Mouse (Mus musculus): Measurements from ENCODE around the gene Ptpro. TPM values are rescaled to one million over a fixed set of nuclear protein-coding genes. Genes with fewer than 3 reads are reported as not detected.
"Not testable (repeated sequence)": the region's sequence is repeated elsewhere in the genome, so short reads cannot be mapped to it uniquely, and the experiment has no call there.

Gene Ptpro
- polyA plus RNA-seq, 1 experiment from 2014 or later, result 1.5 TPM

DNA sequence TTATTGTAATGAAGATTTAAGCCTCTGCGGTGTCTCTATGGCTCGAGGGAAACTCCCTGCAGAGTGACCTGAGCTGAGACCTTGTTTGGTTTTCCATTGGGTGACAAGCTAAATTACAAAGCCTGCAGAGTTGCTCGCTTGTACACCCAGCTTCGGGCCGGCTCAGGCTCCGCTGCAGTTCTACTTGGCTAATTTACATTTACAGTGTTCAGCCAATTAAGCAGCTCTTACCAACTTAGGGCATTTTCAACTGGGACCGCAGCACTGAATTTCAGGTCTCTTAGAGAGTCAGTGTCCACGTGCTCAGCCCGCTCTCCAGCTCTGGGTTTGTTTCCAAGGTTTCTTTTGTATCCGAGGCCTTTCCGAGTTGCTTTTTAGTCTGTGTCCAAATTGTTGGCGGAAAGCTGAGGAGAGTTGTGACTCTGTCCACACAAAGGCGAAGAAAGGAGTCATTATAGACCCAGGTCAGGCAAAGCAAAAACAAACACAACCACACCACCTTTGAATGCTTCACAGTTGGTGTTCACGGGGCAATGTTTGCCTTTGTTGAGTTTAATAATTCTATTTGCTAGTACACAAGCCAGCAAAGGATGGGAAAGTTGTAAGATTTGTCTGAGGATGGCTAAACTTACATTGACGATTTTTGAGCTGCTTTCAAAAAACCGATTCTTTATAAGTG lies 185.9 kb downstream of the Ptpro start:
- no peak overlapping the region for H3K4me3 ChIP-seq (ENCODE audit: low read depth, low read length)
- H3K9me3 ChIP-seq (replicated peaks; ENCODE audit: control insufficient read depth, low read length), result no peaks in the 10 kb centered on the region
- WGBS (ENCODE audit: insufficient replicate concordance), result 66% methylated on average over 16 of the region's 16 CpGs
- H3K4me2 ChIP-seq, result no peak overlapping the region
- H3K4me1 ChIP-seq (ENCODE audit: control insufficient read depth, insufficient read depth, low read length), result no peaks in the 10 kb centered on the region
- H3K36me3 ChIP-seq (ENCODE audit: control insufficient read depth, insufficient read depth, low read length), result no peaks in the 10 kb centered on the region
- no peak overlapping the region for H3K9ac ChIP-seq (ENCODE audit: low read depth, low read length)
- no peak overlapping the region for H3K27ac ChIP-seq (ENCODE audit: low read depth, low read length)
- H3K27me3 ChIP-seq (ENCODE audit: control insufficient read depth, insufficient read depth, low read length), result no peaks in the 10 kb centered on the region
- ATAC-seq (replicated peaks; ENCODE audit: insufficient number of reproducible peaks, low FRiP score, low TSS enrichment), result no peak

DNA sequence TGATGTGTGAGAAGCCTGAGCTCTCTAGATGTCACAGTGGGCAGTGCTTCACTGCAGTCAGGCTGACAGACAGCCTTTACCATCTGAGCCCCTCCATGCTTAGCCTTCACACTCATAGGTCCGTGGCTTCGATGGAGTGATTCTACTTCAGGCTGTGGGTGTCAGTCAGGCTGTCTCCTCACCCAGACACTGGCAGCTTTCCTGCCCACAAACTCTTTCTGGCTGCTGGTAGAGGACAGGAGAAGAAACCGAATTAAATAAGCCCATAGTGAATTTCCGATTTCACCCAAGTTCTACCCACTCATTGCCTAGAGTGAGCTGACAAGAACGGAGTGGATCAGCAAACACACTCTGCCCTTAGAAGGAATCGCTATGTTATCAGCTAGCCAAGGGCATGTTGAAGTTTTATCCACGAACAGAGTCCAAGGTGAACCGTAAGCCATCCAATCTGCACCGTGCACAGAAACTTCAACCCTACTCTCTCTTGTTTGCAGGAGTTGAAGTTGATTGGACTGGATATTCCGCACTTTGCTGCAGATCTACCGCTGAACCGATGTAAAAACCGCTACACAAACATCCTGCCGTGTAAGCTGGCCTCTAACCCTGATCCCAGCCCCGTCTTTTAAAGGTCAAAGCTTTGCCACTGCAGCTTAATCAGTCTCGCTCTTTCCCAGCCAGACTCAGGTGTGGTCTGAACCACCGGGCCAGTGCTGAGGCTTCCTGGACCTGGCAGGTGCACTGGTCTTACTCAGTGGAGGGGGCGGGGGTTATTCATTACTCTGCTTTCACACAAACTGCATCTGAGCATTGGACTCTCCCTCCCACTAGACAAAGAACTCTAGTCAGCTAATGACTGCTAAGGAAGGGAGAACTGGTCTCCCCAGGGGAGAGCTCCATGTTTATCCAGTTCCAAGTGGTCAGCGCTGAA lies 188.7 kb downstream of the Ptpro start:
- no peaks in the 10 kb centered on the region for H3K36me3 ChIP-seq (ENCODE audit: control insufficient read depth, insufficient read depth, low read length)
- WGBS (ENCODE audit: insufficient replicate concordance), result 60% methylated on average over 19 of the region's 19 CpGs
- H3K4me3 ChIP-seq (ENCODE audit: low read depth, low read length), result no peak overlapping the region
- 0 out of 2 replicates have a peak, but pooled peaks have one; percentile 39 for ATAC-seq (replicated peaks; ENCODE audit: insufficient number of reproducible peaks, low FRiP score, low TSS enrichment)
- H3K9me3 ChIP-seq (replicated peaks; ENCODE audit: control insufficient read depth, low read length), result no peaks in the 10 kb centered on the region
- no peaks in the 10 kb centered on the region for H3K27me3 ChIP-seq (ENCODE audit: control insufficient read depth, insufficient read depth, low read length)
- H3K27ac ChIP-seq (ENCODE audit: low read depth, low read length), result no peak overlapping the region
- no peaks in the 10 kb centered on the region for H3K4me1 ChIP-seq (ENCODE audit: control insufficient read depth, insufficient read depth, low read length)
- H3K4me2 ChIP-seq, result no peak overlapping the region
- H3K9ac ChIP-seq (ENCODE audit: low read depth, low read length), result no peak overlapping the region

DNA sequence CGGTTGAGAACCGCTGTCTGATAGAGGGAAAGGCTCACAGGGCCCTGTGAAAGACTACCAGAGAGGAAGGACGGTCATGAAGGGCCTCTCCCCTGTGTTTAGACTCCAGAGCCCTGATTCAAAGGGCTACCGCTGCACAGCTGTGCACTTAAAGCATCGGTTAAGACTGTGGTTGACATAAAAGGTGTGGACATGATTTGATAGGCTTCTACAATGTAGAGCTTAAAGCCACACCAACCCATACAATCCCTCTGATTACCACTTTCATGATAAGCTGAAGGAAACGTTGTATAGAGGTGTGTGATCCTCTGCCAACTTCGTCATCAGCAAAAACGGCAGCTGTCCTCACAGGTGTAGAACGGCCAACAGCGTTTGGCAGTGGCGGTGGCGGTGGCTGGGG lies 191.0 kb downstream of the Ptpro start:
- Histone ChIP-seq H3K9me3 (replicated peaks; ENCODE audit: control insufficient read depth, low read length) (no peaks in the 10 kb centered on the region), H3K4me2 (no peak overlapping the region), H3K27me3 (ENCODE audit: control insufficient read depth, insufficient read depth, low read length) (no peaks in the 10 kb centered on the region), H3K4me3 (ENCODE audit: low read depth, low read length) (no peak overlapping the region), H3K36me3 (ENCODE audit: control insufficient read depth, insufficient read depth, low read length) (no peaks in the 10 kb centered on the region), H3K4me1 (ENCODE audit: control insufficient read depth, insufficient read depth, low read length) (no peaks in the 10 kb centered on the region), H3K27ac (ENCODE audit: low read depth, low read length) (no peak overlapping the region), H3K9ac (ENCODE audit: low read depth, low read length) (no peak overlapping the region)
- no peak for ATAC-seq (replicated peaks; ENCODE audit: insufficient number of reproducible peaks, low FRiP score, low TSS enrichment)
- WGBS (ENCODE audit: insufficient replicate concordance), result 83% methylated on average over 12 of the region's 12 CpGs

DNA sequence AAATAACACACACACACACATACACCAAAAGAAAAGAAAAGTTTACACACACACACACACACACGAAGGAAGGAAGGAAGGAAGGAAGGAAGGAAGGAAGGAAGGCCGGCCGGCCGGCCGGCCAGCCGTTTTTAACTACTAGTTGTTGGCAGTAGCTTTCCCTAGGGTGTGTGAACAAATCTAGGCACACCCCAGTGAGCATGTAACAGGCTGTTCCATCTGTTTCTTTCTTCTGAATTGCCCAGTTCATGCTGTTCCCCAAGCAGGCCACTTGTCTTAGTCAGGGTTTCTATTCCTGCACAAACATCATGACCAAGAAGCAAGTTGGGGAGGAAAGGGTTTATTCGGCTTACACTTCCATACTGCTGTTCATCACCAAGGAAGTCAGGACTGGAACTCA lies 194.0 kb downstream of the Ptpro start:
- not testable (repeated sequence) for H3K4me2 ChIP-seq; H3K9ac ChIP-seq (ENCODE audit: low read depth, low read length); ATAC-seq (replicated peaks; ENCODE audit: insufficient number of reproducible peaks, low FRiP score, low TSS enrichment)

DNA sequence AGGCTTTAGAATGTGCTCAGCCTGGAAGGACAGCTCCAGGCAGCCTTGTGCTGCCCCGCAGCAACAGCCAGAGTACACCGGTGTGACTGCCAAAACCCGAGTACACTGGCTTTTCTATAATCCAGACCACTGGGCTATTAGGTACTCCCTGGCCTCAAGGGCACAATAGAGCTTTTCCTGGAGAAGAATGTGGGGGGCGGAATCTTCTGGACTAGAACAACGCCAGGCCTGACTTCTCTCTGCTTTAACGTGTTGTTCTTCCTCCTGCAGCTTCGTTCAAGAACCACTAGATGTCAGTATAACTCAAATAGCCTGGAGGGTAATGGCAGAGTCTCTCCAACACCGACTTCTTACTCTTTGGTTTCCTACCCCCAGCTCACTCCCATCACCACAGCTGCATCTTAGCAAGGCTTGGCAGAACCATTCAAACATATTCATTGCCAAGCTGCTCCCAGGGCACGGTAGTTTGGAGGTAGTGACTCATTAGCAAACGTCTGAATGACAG lies 203.5 kb downstream of the Ptpro start:
- H3K4me1 ChIP-seq (ENCODE audit: control insufficient read depth, insufficient read depth, low read length), result peaks cover 17% of the 10 kb centered on the region
- H3K9ac ChIP-seq (ENCODE audit: low read depth, low read length), result no peak overlapping the region
- WGBS (ENCODE audit: insufficient replicate concordance), result 14% methylated on average over 10 of the region's 10 CpGs
- no peak overlapping the region for H3K4me3 ChIP-seq (ENCODE audit: low read depth, low read length)
- H3K9me3 ChIP-seq (replicated peaks; ENCODE audit: control insufficient read depth, low read length), result no peaks in the 10 kb centered on the region
- H3K27ac ChIP-seq (ENCODE audit: low read depth, low read length), result no peak overlapping the region
- H3K27me3 ChIP-seq (ENCODE audit: control insufficient read depth, insufficient read depth, low read length), result no peaks in the 10 kb centered on the region
- peak; percentile 59; the same call in 1 of the 2 replicates for ATAC-seq (replicated peaks; ENCODE audit: insufficient number of reproducible peaks, low FRiP score, low TSS enrichment)
- H3K4me2 ChIP-seq, result peak overlapping the region; percentile 25
- no peaks in the 10 kb centered on the region for H3K36me3 ChIP-seq (ENCODE audit: control insufficient read depth, insufficient read depth, low read length)

More for the DNA sequence above, 194.0 kb downstream of the Ptpro start:
- not testable (repeated sequence) for H3K27me3 ChIP-seq (ENCODE audit: control insufficient read depth, insufficient read depth, low read length); H3K27ac ChIP-seq (ENCODE audit: low read depth, low read length); H3K9me3 ChIP-seq (replicated peaks; ENCODE audit: control insufficient read depth, low read length); H3K4me3 ChIP-seq (ENCODE audit: low read depth, low read length); H3K36me3 ChIP-seq (ENCODE audit: control insufficient read depth, insufficient read depth, low read length); H3K4me1 ChIP-seq (ENCODE audit: control insufficient read depth, insufficient read depth, low read length)
- 63% methylated on average over 6 of the region's 7 CpGs for WGBS (ENCODE audit: insufficient replicate concordance)

DNA sequence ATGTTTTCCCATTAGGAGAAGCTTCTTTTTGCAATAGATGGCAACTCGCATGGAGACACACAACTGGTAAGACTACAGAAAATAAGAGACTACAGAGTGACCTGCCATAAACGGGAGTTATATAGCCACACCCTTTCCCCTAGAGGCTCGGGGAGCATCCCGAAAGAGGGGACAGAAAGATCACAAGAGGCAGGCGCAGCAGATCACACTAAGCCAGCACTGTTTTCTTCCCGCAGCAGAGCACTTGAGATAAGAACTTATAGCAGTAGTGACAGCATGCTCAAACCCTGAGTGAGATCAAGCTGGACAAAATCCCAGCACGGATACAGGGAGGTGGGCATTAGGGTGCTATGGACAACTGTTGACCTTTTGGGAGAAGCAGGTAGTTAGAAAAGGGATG lies 203.9 kb downstream of the Ptpro start:
- H3K36me3 ChIP-seq (ENCODE audit: control insufficient read depth, insufficient read depth, low read length), result no peaks in the 10 kb centered on the region
- no peak overlapping the region for H3K27ac ChIP-seq (ENCODE audit: low read depth, low read length)
- no peak overlapping the region for H3K4me3 ChIP-seq (ENCODE audit: low read depth, low read length)
- H3K9me3 ChIP-seq (replicated peaks; ENCODE audit: control insufficient read depth, low read length), result no peaks in the 10 kb centered on the region
- H3K9ac ChIP-seq (ENCODE audit: low read depth, low read length), result no peak overlapping the region
- H3K27me3 ChIP-seq (ENCODE audit: control insufficient read depth, insufficient read depth, low read length), result no peaks in the 10 kb centered on the region
- H3K4me2 ChIP-seq, result peak overlapping the region; percentile 25
- H3K4me1 ChIP-seq (ENCODE audit: control insufficient read depth, insufficient read depth, low read length), result peaks cover 17% of the 10 kb centered on the region
- ATAC-seq (replicated peaks; ENCODE audit: insufficient number of reproducible peaks, low FRiP score, low TSS enrichment), result 0 out of 2 replicates have a peak, but pooled peaks have one; percentile 10
- WGBS (ENCODE audit: insufficient replicate concordance), result 18% methylated on average over 7 of the region's 7 CpGs

DNA sequence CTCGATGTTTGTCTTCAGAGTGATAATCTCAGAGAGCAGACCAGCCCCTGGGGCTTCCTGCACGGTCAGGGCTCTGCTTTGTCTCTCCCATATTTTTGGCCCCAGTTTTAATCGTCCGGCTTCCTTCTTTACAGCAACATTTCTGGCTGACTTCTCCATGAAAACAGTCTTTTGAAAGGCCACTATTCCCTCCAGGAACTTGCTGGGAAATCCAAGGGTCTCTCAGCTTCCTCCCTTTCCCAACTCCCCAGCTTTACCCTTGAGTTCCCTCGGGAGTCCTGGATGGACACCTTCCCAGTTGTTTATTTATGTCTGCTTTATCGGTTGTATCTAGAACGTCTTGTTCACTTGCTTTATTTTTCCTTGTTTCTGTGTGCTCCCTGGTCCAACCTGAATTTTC lies 205.1 kb downstream of the Ptpro start:
- no peaks in the 10 kb centered on the region for H3K36me3 ChIP-seq (ENCODE audit: control insufficient read depth, insufficient read depth, low read length)
- H3K27me3 ChIP-seq (ENCODE audit: control insufficient read depth, insufficient read depth, low read length), result no peaks in the 10 kb centered on the region
- H3K4me1 ChIP-seq (ENCODE audit: control insufficient read depth, insufficient read depth, low read length), result peaks cover 17% of the 10 kb centered on the region
- ATAC-seq (replicated peaks; ENCODE audit: insufficient number of reproducible peaks, low FRiP score, low TSS enrichment), result no peak
- 0 out of 2 replicates have a peak overlapping the region, but pooled peaks have one; percentile 4 for H3K27ac ChIP-seq (ENCODE audit: low read depth, low read length)
- H3K9me3 ChIP-seq (replicated peaks; ENCODE audit: control insufficient read depth, low read length), result no peaks in the 10 kb centered on the region
- WGBS (ENCODE audit: insufficient replicate concordance), result 18% methylated on average over 7 of the region's 7 CpGs
- no peak overlapping the region for H3K4me3 ChIP-seq (ENCODE audit: low read depth, low read length)
- H3K4me2 ChIP-seq, result no peak overlapping the region
- no peak overlapping the region for H3K9ac ChIP-seq (ENCODE audit: low read depth, low read length)

DNA sequence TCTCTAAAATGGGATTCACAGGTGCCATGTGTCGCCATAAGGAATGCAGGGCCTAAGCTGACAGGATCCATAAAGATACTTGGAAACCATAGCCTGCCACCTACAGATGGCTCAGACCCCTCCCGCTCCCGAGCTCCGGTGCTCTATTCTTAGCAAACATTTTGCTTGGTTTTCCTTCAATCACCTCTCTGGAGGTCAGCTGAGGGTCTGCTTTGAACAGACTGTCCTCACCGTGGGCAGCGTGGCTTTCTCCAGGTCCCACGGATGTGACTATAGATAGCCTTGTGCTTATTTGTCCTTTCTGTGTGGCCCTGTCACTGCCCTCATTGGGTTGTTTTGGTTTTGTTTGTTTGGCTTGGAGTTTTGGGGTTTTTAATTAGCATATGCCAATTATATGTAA lies 206.0 kb downstream of the Ptpro start:
- Histone ChIP-seq H3K4me3 (ENCODE audit: low read depth, low read length) (no peak overlapping the region), H3K4me1 (ENCODE audit: control insufficient read depth, insufficient read depth, low read length) (peaks cover 17% of the 10 kb centered on the region), H3K9me3 (replicated peaks; ENCODE audit: control insufficient read depth, low read length) (no peaks in the 10 kb centered on the region), H3K27ac (ENCODE audit: low read depth, low read length) (no peak overlapping the region), H3K36me3 (ENCODE audit: control insufficient read depth, insufficient read depth, low read length) (no peaks in the 10 kb centered on the region), H3K27me3 (ENCODE audit: control insufficient read depth, insufficient read depth, low read length) (no peaks in the 10 kb centered on the region), H3K9ac (ENCODE audit: low read depth, low read length) (no peak overlapping the region), H3K4me2 (no peak overlapping the region)
- WGBS (ENCODE audit: insufficient replicate concordance), result 43% methylated on average over 7 of the region's 7 CpGs
- ATAC-seq (replicated peaks; ENCODE audit: insufficient number of reproducible peaks, low FRiP score, low TSS enrichment), result no peak
